Comparison of ENCODE assay signal across 26 mouse cellular contexts in genomic region chr1:174428407-174428806, GRCm38 (mm10). TPM values are rescaled to one million over a fixed set of nuclear protein-coding genes. Genes with fewer than 3 reads are reported as not detected.
DNase-seq lines count a peak whose midpoint lies in the region; ATAC-seq and TF ChIP-seq lines count a peak whose summit lies in the region.
"Had no signal": no experiment of that assay in that cellular context is flagged by ENCODE, and none has a peak within 500 bp of the region (broad histone marks: within the 10 kb centered on the region; RNA-seq: fewer than 3 reads in every experiment).

No protein-coding gene starts in this region.

- H3K79me2 ChIP-seq in MEL (ENCODE audit: control insufficient read depth, insufficient read depth, low read length, poor library complexity) = no peaks in the 10 kb centered on the region

- peak; percentile 45 for DNase-seq in MEL (ENCODE audit: low read depth, low spot score)
- DNase-seq in lung, postnatal 4 days = no peak
- DNase-seq in layer of hippocampus, adult 9-10 months (ENCODE audit: low spot score) = no peak
- DNase-seq in ovary, adult 18-20 months (ENCODE audit: low spot score) = no peak
- DNase-seq: adrenal gland, postnatal 14 days; cerebellum, adult 11-12 months; cerebellum, adult 9-10 months; cerebellum, postnatal 25 days; gastrocnemius, postnatal 36 days; heart, adult 11 months; heart, postnatal 14 days had no signal

- H3K9me3 ChIP-seq in MEL (replicated peaks; ENCODE audit: insufficient read depth, low read length) = no peaks in the 10 kb centered on the region
- H3K9me3 ChIP-seq in liver, embryonic 15.5 days (replicated peaks) = no peaks in the 10 kb centered on the region
- H3K9me3 ChIP-seq: embryonic facial prominence, embryonic 13.5 days; forebrain, embryonic 10.5 days; heart, embryonic 15.5 days; hindbrain, embryonic 13.5 days had no signal

- no peak for TF ChIP-seq CTCF in MEL (IDR thresholded peaks at IDR 0.05 in 2 of 3, conservative IDR thresholded peaks at IDR 0.05 in 1 of 3; ENCODE audit: control insufficient read depth in 1 of 3, insufficient read depth in 1 of 3, low read depth in 2 of 3, low read length in 3 of 3, poor library complexity in 1 of 3, severe bottlenecking in 1 of 3)

- H3K4me3 ChIP-seq in MEL (ENCODE audit: control insufficient read depth in 1 of 2, insufficient read depth in 1 of 2, low read depth in 2 of 2, low read length in 2 of 2) = no peak overlapping the region
- H3K4me3 ChIP-seq in liver, embryonic 15.5 days (replicated peaks) = no peak overlapping the region
- H3K4me3 ChIP-seq: embryonic facial prominence, embryonic 13.5 days; forebrain, embryonic 10.5 days; heart, embryonic 15.5 days; hindbrain, embryonic 13.5 days had no signal

- peaks cover 0 to 19% of the 10 kb centered on the region in 2 experiments; a peak in 2 of 4 replicates for H3K36me3 ChIP-seq in MEL (ENCODE audit: control insufficient read depth in 1 of 2, insufficient read depth in 2 of 2, low read length in 2 of 2)
- no peaks in the 10 kb centered on the region for H3K36me3 ChIP-seq in liver, embryonic 15.5 days (replicated peaks)
- H3K36me3 ChIP-seq: embryonic facial prominence, embryonic 13.5 days; forebrain, embryonic 10.5 days; heart, embryonic 15.5 days; hindbrain, embryonic 13.5 days had no signal

- H3K27me3 ChIP-seq in MEL (ENCODE audit: control insufficient read depth in 1 of 2, insufficient read depth in 2 of 2, low read length in 2 of 2) = no peaks in the 10 kb centered on the region
- no peaks in the 10 kb centered on the region for H3K27me3 ChIP-seq in liver, embryonic 15.5 days
- H3K27me3 ChIP-seq: embryonic facial prominence, embryonic 13.5 days; heart, embryonic 15.5 days; hindbrain, embryonic 13.5 days; Patski had no signal

- WGBS in liver, embryonic 15.5 days (ENCODE audit: insufficient replicate concordance) = 25% methylated on average over 2 of the region's 2 CpGs

- H3K27ac ChIP-seq in MEL (ENCODE audit: control insufficient read depth, low read depth, low read length) = no peak overlapping the region
- no peak overlapping the region for H3K27ac ChIP-seq in liver, embryonic 15.5 days (replicated peaks)
- H3K27ac ChIP-seq: embryonic facial prominence, embryonic 13.5 days; forebrain, embryonic 10.5 days; heart, embryonic 15.5 days; hindbrain, embryonic 13.5 days had no signal

- H3K4me2 ChIP-seq in liver, embryonic 15.5 days = no peak overlapping the region
- H3K4me2 ChIP-seq: embryonic facial prominence, embryonic 13.5 days; heart, embryonic 11.5 days; heart, embryonic 15.5 days; hindbrain, embryonic 13.5 days had no signal

- H3K9ac ChIP-seq in MEL (ENCODE audit: control insufficient read depth, low read depth, low read length, poor library complexity, severe bottlenecking) = no peak overlapping the region
- no peak overlapping the region for H3K9ac ChIP-seq in liver, embryonic 15.5 days
- H3K9ac ChIP-seq: embryonic facial prominence, embryonic 13.5 days; heart, embryonic 15.5 days; hindbrain, embryonic 13.5 days had no signal

- ATAC-seq in erythroid progenitor cell, adult 5-6 weeks (replicated peaks; ENCODE audit: low FRiP score, poor library complexity, severe bottlenecking) = peak; percentile 44; the same call in 1 of the 2 replicates
- peak; percentile 36 for ATAC-seq in liver, embryonic 15.5 days (ENCODE audit: insufficient read depth)
- peak; percentile 85 for ATAC-seq in megakaryocyte-erythroid progenitor cell, adult 5-6 weeks (replicated peaks; ENCODE audit: low FRiP score, low TSS enrichment, poor library complexity, severe bottlenecking)
- ATAC-seq: activated CD4-positive, CD25-positive, alpha-beta regulatory T cell, adult 4 months; forebrain, embryonic 14.5 days; Patski had no signal

- no peak for TF ChIP-seq RAD21 in MEL (IDR thresholded peaks at IDR 0.05; ENCODE audit: low read depth, low read length)

- peaks cover 11 to 15% of the 10 kb centered on the region in 2 experiments for H3K4me1 ChIP-seq in MEL (ENCODE audit: control insufficient read depth in 1 of 2, insufficient read depth in 2 of 2, low read length in 2 of 2)
- peaks cover 18% of the 10 kb centered on the region for H3K4me1 ChIP-seq in liver, embryonic 15.5 days (replicated peaks)
- H3K4me1 ChIP-seq: embryonic facial prominence, embryonic 13.5 days; forebrain, embryonic 10.5 days; heart, embryonic 15.5 days; hindbrain, embryonic 13.5 days had no signal

- TF ChIP-seq POLR2A in MEL (IDR thresholded peaks at IDR 0.05; ENCODE audit: control insufficient read depth in 1 of 2, insufficient read depth in 1 of 2, low read depth in 1 of 2, low read length in 2 of 2, poor library complexity in 1 of 2) = no peak

- TF ChIP-seq EP300 in MEL (IDR thresholded peaks at IDR 0.05; ENCODE audit: low read depth in 1 of 2, low read length in 2 of 2) = peak; percentile 53 to 55; a peak in 2 of 4 replicates

TF ChIP-seq in MEL, 35 proteins besides CTCF, POLR2A, EP300 and RAD21:
- TF ChIP-seq TCF12 (IDR thresholded peaks at IDR 0.05; ENCODE audit: low read depth, low read length) = peak; percentile 42
- TF ChIP-seq TAL1 (IDR thresholded peaks at IDR 0.05; ENCODE audit: low read length) = peak; percentile 51
- no peak for TF ChIP-seq CHD2 (IDR thresholded peaks at IDR 0.05; ENCODE audit: low read length)
- TF ChIP-seq RCOR1 (IDR thresholded peaks at IDR 0.05; ENCODE audit: low read depth, low read length) = 0 out of 2 replicates have a peak, but pooled peaks have one; percentile 26
- peak; percentile 30; the same call in 1 of the 2 replicates for TF ChIP-seq GATA1 (IDR thresholded peaks at IDR 0.05; ENCODE audit: low read depth, low read length)
- TF ChIP-seq ETS1 (IDR thresholded peaks at IDR 0.05; ENCODE audit: low read depth, low read length) = 0 out of 2 replicates have a peak, but pooled peaks have one; percentile 42
- no peak for TF ChIP-seq MYC (IDR thresholded peaks at IDR 0.05; ENCODE audit: low read depth, low read length)
- no peak for TF ChIP-seq NELFE (IDR thresholded peaks at IDR 0.05; ENCODE audit: low read depth, low read length)

RNA-seq across cellular contexts. Expression of gene Olfr414, which starts 4.5 kb away (rescaled TPM):
- total RNA-seq in MEL (2012; rRNA removed) = 0.23 TPM in 1 of 2 replicates, not detected in the other
- polyA plus RNA-seq in MEL (2012; ENCODE audit: insufficient read depth in 1 of 2, insufficient read length in 2 of 2, low read depth in 1 of 2, low replicate concordance in 2 of 2, missing spikeins in 1 of 2) = under 1 TPM in 1 of 2 experiments, not detected in 1; 0.11 TPM
- not detected in 2 replicates for total RNA-seq in erythroid progenitor cell, adult 5-6 weeks (2015; ENCODE audit: low replicate concordance)
- not detected in 2 replicates for total RNA-seq in erythroid progenitor cell, adult 5-6 weeks (2017; ENCODE audit: low replicate concordance)
- polyA plus RNA-seq in liver, embryonic 15.5 days (2015; fragmentation: Nextera tagmentation; extraction: Ambion mirVana) = not detected in 2 replicates
- 2.2 and 4.4 TPM in 2 replicates for total RNA-seq in megakaryocyte-erythroid progenitor cell, adult 5-6 weeks (2014; fragmentation: Nextera tagmentation)
- 3.1 and 5.1 TPM in 2 replicates for total RNA-seq in megakaryocyte-erythroid progenitor cell, adult 5-6 weeks (2017)
- total RNA-seq: adrenal gland, adult 18-20 months; adrenal gland, postnatal 14 days; gastrocnemius, adult 8-10 months; gastrocnemius, postnatal 36 days; heart, postnatal 14 days; hematopoietic stem cell, adult 5-6 weeks had no signal
- polyA plus RNA-seq: activated CD4-positive, CD25-positive, alpha-beta regulatory T cell, adult 4 months; C2C12; embryonic facial prominence, embryonic 13.5 days; forebrain, embryonic 10.5 days; forebrain, embryonic 14.5 days; heart, embryonic 11.5 days; heart, embryonic 15.5 days; hindbrain, embryonic 13.5 days; Patski had no signal

RNA-seq across cellular contexts. Expression of gene Olfr220, which starts 13.5 kb away (rescaled TPM):
- not detected in 2 replicates for total RNA-seq in MEL (2012; rRNA removed)
- polyA plus RNA-seq in MEL (2012; ENCODE audit: insufficient read depth in 1 of 2, insufficient read length in 2 of 2, low read depth in 1 of 2, low replicate concordance in 2 of 2, missing spikeins in 1 of 2) = not detected
- not detected in 2 replicates for total RNA-seq in erythroid progenitor cell, adult 5-6 weeks (2015; ENCODE audit: low replicate concordance)
- total RNA-seq in erythroid progenitor cell, adult 5-6 weeks (2017; ENCODE audit: low replicate concordance) = not detected in 2 replicates
- not detected in 2 replicates for polyA plus RNA-seq in liver, embryonic 15.5 days (2015; fragmentation: Nextera tagmentation; extraction: Ambion mirVana)
- total RNA-seq in megakaryocyte-erythroid progenitor cell, adult 5-6 weeks (2014; fragmentation: Nextera tagmentation) = 0.87 TPM in 1 of 2 replicates, not detected in the other
- not detected in 2 replicates for total RNA-seq in megakaryocyte-erythroid progenitor cell, adult 5-6 weeks (2017)
- total RNA-seq: adrenal gland, adult 18-20 months; adrenal gland, postnatal 14 days; gastrocnemius, adult 8-10 months; gastrocnemius, postnatal 36 days; heart, postnatal 14 days; hematopoietic stem cell, adult 5-6 weeks had no signal
- polyA plus RNA-seq: C2C12; embryonic facial prominence, embryonic 13.5 days; forebrain, embryonic 10.5 days; forebrain, embryonic 14.5 days; heart, embryonic 11.5 days; heart, embryonic 15.5 days; hindbrain, embryonic 13.5 days; Patski had no signal

RNA-seq across cellular contexts. Expression of gene Olfr248, which starts 37.6 kb away (rescaled TPM):
- not detected in 2 replicates for total RNA-seq in MEL (2012; rRNA removed)
- not detected for polyA plus RNA-seq in MEL (2012; ENCODE audit: insufficient read depth in 1 of 2, insufficient read length in 2 of 2, low read depth in 1 of 2, low replicate concordance in 2 of 2, missing spikeins in 1 of 2)
- total RNA-seq in erythroid progenitor cell, adult 5-6 weeks (2015; ENCODE audit: low replicate concordance) = not detected in 2 replicates
- total RNA-seq in erythroid progenitor cell, adult 5-6 weeks (2017; ENCODE audit: low replicate concordance) = not detected in 2 replicates
- not detected in 2 replicates for polyA plus RNA-seq in liver, embryonic 15.5 days (2015; fragmentation: Nextera tagmentation; extraction: Ambion mirVana)
- 10.0 and 11.7 TPM in 2 replicates for total RNA-seq in megakaryocyte-erythroid progenitor cell, adult 5-6 weeks (2014; fragmentation: Nextera tagmentation)
- 2.4 and 4.5 TPM in 2 replicates for total RNA-seq in megakaryocyte-erythroid progenitor cell, adult 5-6 weeks (2017)
- total RNA-seq: adrenal gland, adult 18-20 months; adrenal gland, postnatal 14 days; gastrocnemius, adult 8-10 months; gastrocnemius, postnatal 36 days; heart, postnatal 14 days; hematopoietic stem cell, adult 5-6 weeks had no signal
- polyA plus RNA-seq: activated CD4-positive, CD25-positive, alpha-beta regulatory T cell, adult 4 months; C2C12; embryonic facial prominence, embryonic 13.5 days; forebrain, embryonic 10.5 days; forebrain, embryonic 14.5 days; heart, embryonic 11.5 days; heart, embryonic 15.5 days; hindbrain, embryonic 13.5 days; Patski had no signal
